Mouse (Mus musculus): Measurements from ENCODE around the gene Ppie.
"Not testable (repeated sequence)": the region's sequence is repeated elsewhere in the genome, so short reads cannot be mapped to it uniquely, and the experiment has no call there.

Ppie gene

GRCm38 (mm10) chr4:123116011-123116410, 23.7 kb downstream of the Ppie start, which contains the start of gene Oxct2b:
TSS of gene Oxct2b (plus strand) at chr4:123116266.
- no peak for DNase-seq (ENCODE audit: inconsistent age in 2 of 2, low spot score in 1 of 2)

DNA sequence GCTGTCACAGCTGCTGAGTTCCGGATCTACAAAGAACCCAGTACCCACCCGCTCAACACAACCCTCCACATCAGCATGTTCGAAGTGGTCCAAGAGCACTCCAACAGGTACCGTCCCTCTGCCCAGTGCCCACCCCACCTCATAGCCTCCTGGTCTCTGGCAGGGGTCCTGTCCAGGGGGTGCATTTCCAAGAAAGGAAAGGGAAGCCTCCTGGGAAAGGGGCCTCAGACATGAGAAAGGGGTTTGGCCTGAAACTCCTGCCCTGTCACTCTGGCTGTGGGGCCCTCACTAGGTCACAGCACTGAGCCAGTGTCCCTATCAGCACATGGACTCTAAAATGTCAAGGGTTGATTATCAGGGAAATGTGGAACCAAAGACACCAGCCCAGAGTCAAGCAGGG, 25.1 kb downstream of the Ppie start:
- not testable (repeated sequence) for DNase-seq (ENCODE audit: inconsistent age in 2 of 2, low spot score in 1 of 2)

DNA sequence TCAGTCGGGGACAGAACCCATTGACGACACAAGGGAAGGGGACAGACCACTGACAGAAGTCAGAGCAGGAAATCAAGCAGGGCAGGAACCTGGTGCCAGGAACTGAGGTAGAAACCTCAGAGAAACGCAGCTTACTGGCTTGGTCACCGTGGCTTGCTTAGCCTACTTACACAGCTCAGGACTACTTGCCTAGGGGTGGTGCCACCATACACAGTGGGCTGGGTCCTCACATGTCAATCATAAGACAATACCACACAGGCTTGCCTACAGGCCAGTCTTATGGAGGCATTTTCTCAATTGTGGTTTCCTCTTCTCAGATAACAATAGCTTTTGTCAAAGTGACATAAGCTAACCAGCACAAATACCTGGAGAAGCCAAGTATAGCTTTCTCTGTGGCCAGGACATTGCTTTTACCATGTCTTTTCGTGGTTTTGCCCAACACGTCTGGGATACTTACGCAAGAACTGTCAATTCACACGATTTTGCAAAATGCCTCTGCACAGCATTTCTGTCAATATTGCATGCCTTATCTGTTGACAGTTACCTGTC, 27.5 kb downstream of the Ppie start:
- DNase-seq (ENCODE audit: inconsistent age in 2 of 2, low spot score in 1 of 2), result no peak

DNA sequence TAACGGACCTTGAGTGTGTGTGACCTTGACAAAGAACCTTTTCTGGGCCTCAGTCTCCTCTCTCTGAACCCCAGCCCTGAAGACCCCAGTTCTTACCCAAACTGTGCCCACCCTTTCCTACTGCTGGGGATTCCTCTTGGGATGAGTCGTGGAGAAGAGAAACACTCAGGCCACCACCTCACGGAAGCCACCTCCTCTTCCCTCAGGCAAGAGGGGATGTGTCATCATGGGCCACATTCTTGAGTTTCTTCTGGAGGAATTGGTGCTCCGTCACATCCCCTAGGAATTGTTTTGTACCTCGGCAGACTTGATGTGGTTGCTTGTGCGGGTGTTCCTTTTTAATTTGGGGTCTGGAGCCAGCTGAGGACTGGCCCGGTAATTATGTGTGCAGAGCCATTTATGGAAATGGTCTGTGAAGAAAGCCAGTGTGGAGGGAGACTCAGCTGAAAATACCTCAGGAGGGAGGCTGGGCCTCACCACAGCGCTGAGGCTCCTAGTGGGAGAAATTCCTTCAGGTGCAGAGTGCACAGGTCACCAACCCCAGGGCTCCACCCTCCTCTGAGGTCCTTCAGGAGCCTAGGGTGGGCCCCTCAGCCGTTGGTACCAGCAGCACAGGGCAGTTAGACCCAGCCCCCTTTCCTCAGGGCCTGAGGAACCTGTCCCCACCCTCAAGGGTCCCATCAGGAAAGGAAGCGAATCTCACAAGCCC, 28.3 kb downstream of the Ppie start:
- not testable (repeated sequence) for DNase-seq (ENCODE audit: inconsistent age in 2 of 2, low spot score in 1 of 2)

DNA sequence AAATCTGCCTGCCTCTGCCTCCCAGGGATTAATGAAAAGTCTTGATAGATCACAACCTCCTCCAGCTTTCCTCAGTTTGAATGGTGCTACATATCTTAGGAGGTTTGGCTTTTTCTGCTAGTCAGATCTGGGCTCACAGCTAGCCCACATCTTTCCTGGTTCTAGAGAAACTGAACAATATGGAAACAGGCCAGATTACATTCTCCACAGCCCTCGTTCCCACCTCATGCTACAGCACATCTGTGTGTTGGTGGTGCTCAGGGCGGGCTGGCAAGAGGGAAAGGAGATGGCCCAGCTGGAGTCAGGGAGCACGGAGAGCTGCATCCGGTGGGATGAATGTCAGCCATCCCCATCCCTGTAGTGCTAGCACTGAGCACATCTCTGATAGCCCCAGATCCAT, 29.0 kb downstream of the Ppie start:
- DNase-seq (ENCODE audit: inconsistent age in 2 of 2, low spot score in 1 of 2), result no peak

DNA sequence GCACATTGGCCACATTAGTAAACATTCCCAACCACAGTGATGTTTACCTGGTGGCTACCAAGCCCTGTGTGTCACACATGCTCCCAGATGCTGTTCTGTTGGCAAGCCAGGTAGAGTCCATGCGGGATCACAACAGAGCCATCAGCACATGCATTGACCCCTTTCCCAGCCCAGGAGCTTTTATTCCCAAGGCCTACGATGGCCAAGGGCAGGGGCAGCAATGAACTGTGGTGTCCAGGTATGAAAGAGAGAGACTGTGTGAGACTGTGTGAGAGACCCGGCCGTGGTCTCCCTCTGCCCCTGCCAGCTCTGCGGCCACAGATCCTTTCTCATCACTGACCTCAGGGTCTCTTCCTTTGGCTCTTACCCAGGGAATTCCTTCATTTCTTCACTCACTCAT, 31.7 kb downstream of the Ppie start:
- DNase-seq (ENCODE audit: inconsistent age in 2 of 2, low spot score in 1 of 2), result no peak

DNA sequence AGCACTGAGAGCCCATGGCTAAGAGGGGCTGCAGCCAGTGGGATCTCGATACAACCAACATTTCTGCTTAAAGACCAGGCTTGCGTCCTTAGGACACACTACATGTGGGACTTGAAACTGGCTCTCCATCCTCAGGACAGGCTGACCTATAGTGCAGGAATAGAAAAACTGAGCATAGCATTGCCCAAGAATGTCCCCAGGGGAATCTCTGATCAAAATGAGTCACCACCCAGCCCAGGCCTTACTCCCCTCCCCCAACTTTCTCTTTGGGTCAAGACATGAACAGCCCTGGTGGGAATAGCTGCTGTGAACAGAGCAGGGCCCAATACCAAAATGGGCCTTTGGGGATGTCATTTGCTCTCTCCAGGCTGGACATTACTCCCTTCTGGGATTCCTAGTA, 32.9 kb downstream of the Ppie start:
- no peak for DNase-seq (ENCODE audit: inconsistent age in 2 of 2, low spot score in 1 of 2)

- not testable (repeated sequence) for DNase-seq (ENCODE audit: inconsistent age in 2 of 2, low spot score in 1 of 2)
Measured at GRCm38 (mm10) chr4:123105929-123106328, 33.8 kb downstream of the Ppie start.

DNA sequence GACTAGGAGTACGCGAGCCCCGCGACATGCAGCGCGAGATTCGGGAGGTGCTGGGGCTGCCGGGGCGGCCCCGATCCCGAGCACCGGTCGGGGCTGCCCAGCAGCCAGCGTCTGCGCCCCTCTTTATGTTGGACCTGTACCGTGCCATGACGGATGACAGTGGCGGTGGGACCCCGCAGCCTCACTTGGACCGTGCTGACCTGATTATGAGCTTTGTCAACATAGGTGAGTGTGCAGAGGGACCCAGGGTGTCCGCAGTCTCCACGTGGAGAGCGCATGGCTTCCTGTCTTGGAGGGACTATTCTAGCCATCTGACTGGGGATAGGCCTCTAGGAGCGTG, 34.3 kb downstream of the Ppie start:
- DNase-seq (ENCODE audit: inconsistent age in 2 of 2, low spot score in 1 of 2), result no peak

DNA sequence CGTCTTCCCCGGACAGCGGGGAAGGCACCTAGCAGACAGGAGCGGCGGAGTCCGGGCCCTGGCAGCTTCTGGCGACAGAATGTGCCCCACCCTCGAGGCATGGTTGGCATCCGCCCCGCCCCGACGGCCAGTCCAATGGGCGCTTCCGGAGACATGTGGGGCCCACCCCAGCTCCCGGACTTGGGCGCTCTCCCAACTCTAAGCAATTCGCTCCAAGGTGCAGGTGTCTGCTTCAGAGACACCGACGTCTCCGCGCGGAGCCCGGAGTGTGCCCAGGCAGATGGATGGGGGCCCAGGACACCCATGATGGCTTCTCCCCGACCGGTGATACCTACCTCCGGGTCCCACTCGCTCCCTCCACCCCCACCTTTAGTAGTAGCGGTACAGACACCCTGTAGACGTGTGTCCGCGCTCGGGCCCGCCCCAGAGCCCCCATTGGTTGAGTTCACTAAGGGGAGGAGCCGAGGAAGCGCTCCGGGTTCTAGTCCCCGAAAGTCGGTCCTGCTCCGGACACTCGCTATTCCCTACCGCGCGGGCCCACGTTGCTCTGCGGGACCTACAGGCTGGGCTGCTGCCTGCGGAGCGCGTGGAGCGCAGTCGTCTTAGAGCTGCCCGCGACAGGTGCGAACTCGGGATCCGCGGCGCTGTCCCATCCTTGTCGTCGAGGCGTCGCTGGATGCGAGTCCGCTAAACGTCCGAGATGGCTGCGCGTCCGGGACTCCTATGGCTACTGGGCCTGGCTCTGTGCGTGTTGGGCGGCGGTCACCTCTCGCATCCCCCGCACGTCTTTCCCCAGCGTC, 34.9 kb downstream of the Ppie start, which contains the start of gene Bmp8b:
Gene Bmp8b (plus strand): TSS at position 515 of the 800 bp plus-strand sequence.
- peak in 1 of 2 experiments; percentile 32 for DNase-seq (ENCODE audit: inconsistent age in 2 of 2, low spot score in 1 of 2)

DNA sequence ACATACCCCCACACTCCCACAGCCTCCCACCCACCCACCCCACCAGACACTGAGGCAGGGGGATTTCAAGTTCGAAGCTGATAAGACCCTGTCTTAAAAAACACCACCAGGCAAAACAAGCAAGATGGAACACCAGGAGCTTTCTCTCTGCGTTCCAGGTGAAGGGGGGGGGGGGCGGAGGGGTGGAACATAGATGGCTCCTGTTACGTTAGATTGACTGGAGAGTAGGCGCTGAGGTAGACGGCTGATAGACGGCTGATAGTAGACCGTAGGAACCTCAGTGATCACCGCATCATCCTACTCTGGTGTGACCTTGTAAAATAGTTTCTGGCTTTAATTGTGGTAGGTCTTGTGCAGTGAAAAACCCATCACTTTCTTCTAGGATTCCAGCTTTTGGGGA, 45.9 kb downstream of the Ppie start:
- DNase-seq (ENCODE audit: inconsistent age in 2 of 2, low spot score in 1 of 2), result no peak

DNA sequence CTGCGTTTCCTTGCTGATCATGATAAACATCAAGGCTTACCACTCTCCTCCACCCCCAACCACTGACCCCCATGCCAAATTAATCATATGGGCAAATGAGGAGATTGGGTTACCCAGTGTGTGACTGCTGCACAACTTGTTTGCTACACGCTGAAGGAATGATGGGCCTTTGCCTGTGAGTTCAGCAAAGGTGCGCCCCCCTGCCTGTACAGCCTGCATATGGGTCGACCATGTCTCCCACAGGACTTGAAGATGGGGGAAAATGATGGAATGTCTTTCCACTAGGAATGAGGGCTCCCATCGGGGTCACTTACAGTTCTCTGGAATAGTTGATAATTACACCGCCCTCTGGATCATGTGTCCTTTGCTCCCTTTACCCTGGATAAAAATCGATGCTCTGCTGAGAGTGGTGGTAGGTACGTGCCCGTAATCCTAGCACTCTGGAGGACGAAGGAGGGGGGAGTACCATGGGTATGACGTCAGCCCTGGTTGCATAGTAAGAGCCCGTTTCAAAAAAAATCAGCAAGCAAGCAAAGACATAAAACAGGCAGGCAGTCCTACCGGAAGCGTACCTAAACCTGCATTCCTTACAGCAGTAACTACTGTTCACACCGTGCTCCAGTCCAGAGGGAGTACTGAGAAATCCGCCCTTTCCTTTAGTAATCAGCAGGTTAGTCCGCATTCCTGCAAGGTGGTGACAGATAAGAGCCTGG, 46.5 kb downstream of the Ppie start:
- no peak for DNase-seq (ENCODE audit: inconsistent age in 2 of 2, low spot score in 1 of 2)

- no peak for DNase-seq (ENCODE audit: inconsistent age in 2 of 2, low spot score in 1 of 2)
Measured at GRCm38 (mm10) chr4:123092621-123093020, 47.1 kb downstream of the Ppie start.

- DNase-seq (ENCODE audit: inconsistent age in 2 of 2, low spot score in 1 of 2), result no peak
Measured at GRCm38 (mm10) chr4:123086381-123086780, 53.4 kb downstream of the Ppie start.

DNA sequence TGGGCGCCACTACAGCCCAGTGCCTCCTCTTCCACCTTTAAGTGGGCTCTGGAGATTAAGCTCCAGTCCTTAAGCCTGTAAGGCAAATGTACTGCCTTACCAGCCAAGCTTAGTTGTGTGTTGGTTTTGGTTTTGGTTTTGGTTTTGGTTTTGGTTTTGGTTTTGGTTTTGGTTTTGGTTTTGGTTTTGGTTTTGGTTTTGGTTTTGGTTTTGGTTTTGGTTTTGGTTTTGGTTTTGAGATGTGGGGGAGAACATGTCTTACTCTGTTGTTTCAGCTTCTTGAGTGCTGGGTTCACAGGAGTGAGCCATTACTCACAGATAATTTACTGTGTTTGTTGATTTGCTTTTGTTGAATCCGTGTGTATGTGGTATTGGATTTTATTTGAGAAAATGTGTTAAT, 54.5 kb downstream of the Ppie start:
- no peak for DNase-seq (ENCODE audit: inconsistent age in 2 of 2, low spot score in 1 of 2)

DNA sequence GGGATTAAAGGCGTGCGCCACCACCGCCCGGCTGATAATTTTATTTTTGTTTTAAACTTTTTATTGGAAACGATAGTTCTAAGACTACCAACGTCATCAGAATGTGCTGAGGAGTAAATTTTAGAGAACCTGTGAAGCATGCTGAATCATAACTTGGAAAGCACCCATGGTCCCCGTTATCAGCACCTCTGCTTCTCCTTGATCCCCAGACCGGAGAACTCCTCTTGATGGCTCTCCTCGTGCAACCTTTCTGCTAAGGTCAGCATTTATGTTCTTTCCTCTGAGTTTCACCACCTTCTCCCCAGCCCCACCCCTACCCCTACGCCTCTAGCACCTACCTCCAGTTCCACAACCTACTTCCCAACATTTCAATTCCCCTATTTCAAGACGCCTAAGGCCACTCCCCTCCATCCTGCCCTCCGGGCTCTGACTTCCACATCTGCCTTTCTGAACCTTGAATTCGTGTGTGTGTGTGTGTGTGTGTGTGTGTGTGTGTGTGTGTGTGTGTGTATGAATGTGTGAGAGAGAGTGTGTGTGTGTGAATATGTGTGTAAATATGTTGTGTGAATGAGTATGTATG, 56.3 kb downstream of the Ppie start:
- no peak for DNase-seq (ENCODE audit: inconsistent age in 2 of 2, low spot score in 1 of 2)

GRCm38 (mm10) chr4:123082283-123083163, 57.2 kb downstream of the Ppie start:
- DNase-seq (ENCODE audit: inconsistent age in 2 of 2, low spot score in 1 of 2), result peak; percentile 61 to 80

DNA sequence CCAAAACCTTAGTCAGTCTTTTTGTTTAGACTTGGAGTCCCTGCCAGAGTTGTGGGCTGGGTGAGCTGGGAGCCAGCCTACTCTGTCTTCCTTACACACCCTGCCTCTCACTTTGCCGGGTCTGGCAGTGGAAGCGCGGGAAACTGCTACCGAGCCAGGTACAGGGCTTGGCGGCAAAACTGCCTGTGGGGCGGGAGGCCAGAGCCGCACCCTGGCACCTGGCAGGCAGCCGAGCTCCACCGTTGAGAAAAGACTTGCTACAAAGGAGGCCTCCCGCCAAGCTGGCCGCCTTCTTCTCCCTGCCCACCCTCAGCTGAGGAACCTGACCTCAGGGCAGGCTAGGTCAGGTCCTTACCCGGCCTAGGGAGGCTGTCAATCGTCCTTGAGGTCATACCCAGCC, 59.0 kb downstream of the Ppie start:
- DNase-seq (ENCODE audit: inconsistent age in 2 of 2, low spot score in 1 of 2), result no peak

DNA sequence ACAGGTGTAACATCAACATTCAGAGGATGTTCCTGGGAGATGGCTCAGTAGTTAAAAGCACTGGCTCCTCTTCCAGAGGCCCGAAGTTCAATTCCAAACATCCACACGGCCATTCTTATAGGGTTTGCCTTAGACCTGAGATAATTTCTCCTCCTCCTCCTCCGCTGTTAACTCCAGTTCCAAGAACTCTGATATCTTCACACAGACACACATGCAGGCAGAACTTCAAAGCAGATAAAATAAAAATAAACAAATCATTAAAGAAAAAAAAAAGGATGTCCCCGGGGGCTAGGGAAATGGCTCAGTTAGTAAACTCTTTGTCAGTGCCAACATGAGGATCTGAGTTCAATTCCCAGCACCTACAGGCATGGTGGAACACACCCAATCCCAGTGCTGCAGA, 61.5 kb downstream of the Ppie start:
- no peak for DNase-seq (ENCODE audit: inconsistent age in 2 of 2, low spot score in 1 of 2)

All from adrenal gland, adult (tissue).